Mouse (Mus musculus): Measurements from ENCODE around the gene Cblb. TPM values are rescaled to one million over a fixed set of nuclear protein-coding genes. Genes with fewer than 3 reads are reported as not detected.

The Cblb gene
- total RNA-seq, 2 experiments from 2014 or later, result 12.8 to 14.1 TPM

DNA sequence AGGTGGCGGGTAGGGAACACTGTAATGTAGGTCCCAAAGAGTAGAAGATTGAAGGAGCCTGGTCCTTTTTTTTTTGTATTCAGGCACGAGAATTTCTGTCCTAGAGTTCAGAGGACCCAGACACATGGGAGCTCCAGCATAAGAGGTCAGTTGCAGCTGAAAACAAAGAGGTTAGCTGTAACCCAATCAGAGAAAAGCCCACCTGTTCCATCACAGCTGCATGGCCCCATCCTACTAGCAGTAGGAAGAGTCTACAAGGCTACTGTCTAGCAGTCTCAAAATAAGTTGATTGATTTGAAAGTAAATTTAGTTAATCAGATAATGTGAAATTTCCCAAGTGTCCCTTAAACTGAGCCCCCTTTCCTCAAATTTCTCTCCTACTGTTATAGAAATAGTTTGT is 40.3 kb downstream of the Cblb start:
- DNase-seq (ENCODE audit: low spot score), result no peak

DNA sequence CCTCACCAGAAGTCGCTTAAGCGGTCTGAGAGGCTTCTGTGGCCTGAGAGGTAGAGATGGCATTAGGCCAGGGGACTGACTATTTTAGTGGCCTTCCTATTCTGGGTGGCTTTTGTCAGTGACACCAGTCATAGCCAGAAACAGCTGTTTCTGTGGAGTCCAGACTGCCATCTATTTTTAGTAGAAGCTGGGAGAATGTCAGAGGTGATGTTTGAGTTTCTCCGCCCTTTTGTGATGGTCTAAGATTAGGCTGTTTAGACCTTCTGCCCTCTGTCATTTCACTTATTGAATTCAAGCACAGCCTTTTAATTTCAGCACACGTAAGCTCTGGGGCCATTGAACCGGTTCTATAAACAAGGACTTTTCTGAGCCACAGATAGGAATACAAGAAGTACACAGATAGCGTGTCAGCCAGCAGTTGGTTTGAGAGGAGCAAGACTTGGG is 40.8 kb downstream of the Cblb start:
- DNase-seq (ENCODE audit: low spot score), result peak; percentile 88

DNA sequence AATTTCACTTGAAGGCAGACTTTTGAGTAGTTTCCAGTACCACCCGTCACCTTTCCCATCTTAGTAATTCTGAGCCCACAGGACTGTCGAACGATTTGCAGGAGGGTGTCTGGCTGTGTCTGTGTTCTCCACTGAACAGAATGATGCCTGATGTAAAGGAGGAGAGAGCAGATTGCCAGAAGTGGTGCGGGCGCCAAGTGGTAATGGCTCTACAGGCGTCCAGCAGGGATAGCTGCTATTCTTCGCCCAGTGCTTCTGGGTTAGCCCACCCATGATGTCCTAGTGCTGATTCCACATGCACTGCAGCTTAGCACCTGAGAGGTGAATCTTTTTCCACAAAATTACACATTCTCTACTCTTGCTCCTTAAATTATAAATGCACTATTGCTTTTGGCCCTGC is 45.6 kb downstream of the Cblb start:
- DNase-seq (ENCODE audit: low spot score), result no peak

DNA sequence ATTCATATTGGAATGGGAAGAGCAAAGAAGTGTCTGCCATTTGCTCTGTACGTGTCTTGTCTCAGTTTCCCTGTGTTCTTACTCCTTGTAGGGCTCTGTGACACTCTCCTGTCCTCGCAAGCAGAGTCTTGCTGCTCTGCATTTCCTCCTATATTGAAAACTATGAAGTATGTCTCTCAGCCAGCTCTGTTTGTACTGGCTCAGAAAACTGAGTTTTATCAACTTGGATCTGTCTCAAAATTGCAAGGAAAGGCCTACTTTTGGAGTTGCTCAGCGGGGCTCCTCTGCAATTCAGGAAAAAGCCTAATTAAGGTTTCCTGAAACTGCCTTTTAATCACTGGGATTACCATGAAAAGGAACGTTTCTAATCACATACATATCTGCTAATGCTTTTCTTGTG is 46.9 kb downstream of the Cblb start:
- DNase-seq (ENCODE audit: low spot score), result no peak

DNA sequence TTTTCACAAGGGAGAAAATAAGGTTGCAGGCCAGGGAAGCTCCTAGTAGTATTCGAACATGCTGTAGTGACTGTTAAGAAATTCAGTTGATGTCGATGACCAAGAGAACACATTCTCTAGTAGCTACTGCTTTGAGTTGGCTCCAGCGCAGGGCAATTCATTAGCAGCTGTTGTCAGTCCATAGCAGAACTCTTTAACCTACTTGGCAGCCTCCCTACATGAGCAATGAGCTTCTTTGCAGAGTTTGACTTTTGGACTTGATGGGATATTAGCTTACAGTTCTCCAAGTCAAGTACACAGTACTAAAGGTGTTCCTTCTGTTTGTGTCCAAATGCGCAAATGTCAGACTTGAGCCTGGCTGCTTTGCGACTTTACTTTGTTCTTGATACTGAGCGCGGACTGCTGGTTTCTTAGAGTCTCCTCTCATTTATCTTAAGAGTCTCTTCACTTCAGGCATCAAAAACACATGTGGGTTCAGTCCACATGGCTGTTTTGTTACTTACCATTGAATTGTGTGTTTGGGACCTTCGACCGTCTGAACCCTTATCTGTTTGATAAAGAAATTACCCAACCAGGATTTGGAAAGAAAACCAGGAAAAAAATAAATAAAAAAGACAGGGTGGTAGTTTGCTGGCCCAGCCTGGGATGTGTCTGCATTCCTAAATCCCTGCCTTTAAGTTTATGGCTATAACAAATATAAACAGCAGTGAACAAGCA is 47.9 kb downstream of the Cblb start:
- DNase-seq (ENCODE audit: low spot score), result peak; percentile 85

DNA sequence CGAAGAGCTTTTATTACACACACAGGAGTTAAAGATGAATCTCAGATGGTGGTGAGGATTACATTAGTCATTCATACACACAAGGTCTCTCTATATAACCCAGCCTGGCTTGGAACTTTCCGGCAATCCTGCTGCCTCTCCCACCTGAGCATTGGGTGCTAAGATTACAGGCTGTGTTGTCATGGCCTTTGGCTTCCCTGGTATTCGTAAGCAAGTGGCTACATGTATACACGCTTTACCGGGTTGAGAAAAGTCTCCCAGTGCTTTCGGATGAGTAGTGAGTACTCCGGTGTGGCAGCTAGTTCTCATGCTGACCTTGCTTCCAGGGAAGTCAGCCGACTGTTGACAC is 48.4 kb downstream of the Cblb start:
- no peak for DNase-seq (ENCODE audit: low spot score)

DNA sequence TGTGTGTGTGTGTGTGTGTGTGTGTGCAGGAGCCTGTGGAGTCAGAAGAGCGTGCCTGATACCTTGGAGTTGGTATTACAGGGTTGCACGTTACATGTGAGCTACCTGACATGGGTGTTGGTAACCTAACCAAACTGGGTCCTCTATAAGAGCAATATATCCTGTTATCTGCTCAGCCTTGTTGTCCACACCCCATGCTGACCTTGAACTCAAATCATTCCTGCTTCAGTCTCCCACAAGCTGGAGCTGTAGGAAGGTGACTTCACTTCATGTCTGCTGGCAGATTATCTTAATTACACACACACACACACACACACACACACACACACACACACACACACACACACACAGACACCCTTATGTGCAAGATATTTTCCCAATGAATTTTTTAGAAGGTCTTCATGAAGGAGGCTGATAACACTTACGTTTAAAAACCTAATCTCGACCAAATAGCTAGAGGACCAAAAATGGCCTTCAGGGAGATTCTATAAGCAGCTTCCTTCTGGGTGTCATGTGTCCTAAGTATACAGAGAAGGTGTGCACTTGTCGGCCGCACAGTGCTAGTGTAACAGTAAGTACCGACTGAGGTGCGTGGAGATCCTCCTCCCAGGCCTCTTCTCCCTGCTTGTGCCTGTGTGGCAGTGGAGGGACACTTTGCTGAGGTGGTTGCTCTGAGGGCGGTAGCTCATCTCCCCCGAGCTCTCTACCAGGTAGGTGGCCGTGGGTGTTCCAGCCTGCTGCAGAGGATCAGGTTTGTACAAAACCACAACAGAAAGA is 49.8 kb downstream of the Cblb start:
- DNase-seq (ENCODE audit: low spot score), result no peak

DNA sequence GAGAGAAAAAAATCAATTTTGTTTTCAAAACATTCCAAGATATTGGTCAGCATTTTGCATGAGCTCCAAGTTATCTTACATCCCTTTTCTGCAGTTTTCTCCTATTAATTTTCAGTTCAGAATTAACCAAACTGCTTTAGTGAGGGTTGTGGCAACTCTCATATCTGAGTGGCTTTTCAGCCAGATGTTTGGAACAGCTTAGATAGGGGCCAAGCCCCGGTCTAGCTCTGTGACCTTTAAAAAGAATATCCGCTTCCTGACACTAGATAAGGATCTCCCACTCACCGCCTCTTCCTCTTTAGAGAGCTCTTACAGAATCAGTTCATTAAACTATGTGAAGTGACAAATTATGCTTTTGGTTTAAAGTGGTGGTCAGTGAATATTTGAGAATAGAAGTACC is 50.7 kb downstream of the Cblb start:
- DNase-seq (ENCODE audit: low spot score), result no peak

DNA sequence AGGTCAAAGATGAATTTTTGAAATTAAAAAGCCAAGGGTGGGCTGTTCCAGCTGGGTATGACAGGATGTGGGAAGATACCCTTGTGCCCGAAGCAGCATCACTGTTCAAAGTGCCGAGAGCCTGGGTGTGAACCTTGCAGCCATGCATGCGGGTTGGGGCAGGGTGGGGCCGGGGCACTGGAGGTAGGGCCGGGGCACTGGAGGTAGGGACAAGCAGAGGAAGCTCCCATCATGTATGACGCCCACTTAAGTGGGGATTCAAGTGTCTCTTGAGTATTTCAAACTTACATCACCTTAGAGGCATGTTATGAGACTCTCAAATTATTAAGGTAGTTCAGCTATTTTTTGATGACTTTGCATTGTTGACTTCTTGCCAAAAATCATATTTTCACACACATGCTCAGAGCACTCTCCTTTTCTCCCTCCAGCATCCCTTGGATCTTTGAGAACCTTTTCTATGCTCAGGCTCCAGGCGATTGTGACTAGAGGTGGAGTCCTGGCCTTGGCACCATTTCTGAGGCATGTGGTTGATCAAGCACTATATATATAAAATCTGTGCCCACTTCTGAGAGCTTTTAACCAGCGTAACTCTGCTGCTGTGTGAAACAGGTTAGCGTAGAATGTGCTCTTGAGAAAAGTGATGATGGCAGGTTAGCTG is 55.9 kb downstream of the Cblb start:
- no peak for DNase-seq (ENCODE audit: low spot score)

DNA sequence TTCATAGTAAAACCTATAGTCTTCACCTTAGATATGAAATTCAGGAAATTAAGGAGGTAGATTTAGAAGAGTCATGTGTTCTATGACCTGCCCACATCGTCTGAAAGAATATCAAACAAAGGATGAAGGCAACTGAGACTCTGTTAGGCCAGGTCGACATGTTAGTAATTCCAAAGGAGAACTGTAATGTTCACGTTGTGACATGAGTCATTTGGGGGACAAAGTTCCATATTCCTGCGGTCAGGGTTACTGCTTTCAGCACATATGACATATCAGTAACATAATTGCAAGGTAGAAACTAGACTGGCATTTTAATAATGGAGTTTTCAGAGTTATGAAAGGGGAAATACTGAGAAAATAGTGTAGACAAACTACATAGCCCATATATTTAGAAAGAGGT is 58.3 kb downstream of the Cblb start:
- DNase-seq (ENCODE audit: low spot score), result no peak

DNA sequence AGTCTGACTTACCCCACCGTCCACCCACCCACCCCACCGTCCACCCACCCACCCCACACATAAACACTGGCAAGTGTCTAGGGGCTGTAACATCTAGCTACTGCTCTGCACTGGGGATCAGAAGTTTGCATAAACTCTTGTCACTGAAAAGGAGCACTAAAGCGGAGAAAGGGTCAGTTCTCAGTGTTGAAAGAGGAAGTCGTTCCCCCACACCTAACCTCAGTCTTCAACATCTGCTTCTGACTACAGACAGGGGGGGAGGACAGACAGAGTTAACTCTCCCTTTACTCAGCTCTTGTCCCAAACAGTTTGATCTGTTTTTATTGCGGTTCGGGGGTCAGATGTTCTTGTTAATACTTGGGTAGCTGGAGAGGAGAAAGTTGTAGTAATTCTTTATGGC is 59.9 kb downstream of the Cblb start:
- DNase-seq (ENCODE audit: low spot score), result no peak

DNA sequence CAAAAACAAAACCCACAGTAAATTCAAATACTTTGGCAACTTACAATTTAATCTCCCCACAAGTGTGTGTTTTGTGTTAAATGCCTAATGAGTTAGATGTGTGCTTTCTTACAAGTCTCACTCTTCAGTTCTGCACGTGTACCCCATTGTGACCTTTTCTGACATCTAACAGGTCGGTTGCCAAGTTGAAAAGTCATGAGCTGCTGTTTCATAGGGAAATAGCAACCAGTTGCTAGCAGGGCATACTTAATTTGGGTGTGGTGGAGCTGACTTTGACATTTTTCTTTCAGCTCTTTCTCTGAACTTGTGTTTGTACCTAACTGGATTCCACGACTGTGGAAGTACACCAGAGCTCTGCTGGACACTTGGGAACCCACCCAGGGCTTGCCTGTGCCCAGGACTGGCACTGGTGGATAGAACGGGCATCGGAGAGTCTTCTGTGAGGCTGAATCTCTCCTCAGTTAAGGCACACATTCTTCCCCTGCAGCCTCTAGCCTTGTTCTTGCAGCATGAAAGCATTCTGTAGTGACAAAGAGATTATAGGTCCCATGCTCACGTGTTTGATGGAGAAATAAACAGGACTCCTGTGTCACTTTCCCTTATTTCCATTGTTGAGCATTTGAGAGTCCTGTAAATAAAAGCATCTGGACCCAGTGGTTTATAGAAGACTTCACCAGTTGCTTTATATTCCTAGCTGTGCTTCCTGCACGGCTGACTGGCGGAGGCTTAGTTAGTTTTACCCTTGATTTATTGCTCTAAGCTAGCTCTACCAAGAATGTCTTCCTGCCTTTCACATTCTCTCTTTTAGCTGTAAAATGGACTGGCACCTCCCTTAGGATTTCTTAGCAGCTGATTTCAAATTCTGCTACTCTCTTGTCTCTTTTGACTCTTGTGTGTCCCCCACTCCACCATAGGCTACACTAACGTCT is 62.6 kb downstream of the Cblb start:
- DNase-seq (ENCODE audit: low spot score), result peak; percentile 56

DNA sequence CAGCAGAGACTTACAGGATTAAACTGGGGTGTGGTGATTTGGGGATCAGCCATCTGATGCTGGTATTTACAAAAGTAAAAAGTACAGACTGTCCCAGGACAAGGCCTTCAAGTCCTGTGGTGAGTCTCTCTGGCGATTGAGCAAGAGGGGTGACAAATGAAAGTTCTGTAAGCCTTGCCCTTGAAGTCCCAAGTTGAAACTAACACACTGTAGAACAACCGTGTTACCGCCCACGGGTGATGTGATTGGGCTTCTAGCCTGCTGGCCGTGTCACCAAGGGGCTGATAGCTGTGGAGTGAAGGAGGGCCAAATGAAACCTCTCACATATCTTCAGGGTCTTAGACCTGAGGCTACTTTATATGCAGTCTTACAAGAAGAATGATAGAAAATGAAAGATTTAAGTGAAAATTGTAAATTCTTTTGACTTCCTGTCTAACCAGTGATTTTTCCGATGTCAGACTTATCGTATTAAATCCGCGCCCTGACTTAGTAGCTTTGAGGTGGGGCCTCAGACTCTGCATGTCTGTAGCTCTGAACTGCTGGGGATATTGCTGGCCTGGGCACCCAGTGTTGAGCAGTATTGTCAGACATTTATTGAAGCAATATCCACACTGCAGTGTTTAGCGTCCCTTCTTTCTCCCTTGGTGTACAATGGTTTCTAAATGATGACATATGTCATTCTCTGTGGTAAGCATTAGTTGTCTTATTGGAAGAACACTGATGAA is 63.9 kb downstream of the Cblb start:
- DNase-seq (ENCODE audit: low spot score), result peak; percentile 87

DNA sequence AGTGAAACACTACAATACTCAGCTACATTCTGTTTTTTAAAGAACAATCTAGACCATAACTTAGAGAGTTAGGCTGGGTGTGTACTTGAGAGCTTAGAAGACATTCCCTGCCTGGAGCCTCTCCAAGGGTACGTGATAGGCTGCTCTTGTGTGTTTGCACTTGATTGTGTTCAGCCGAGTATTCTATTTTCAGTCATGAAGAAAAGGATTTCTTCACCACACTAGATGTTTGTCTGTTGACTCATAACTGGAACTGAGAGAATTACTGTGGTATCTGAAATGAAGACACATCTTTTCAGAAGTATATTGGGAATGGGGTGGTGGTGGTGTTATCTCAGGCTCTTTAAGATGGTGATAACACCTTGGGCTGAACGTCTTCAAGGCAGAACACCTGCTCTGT is 64.6 kb downstream of the Cblb start:
- peak; percentile 73 for DNase-seq (ENCODE audit: low spot score)

DNA sequence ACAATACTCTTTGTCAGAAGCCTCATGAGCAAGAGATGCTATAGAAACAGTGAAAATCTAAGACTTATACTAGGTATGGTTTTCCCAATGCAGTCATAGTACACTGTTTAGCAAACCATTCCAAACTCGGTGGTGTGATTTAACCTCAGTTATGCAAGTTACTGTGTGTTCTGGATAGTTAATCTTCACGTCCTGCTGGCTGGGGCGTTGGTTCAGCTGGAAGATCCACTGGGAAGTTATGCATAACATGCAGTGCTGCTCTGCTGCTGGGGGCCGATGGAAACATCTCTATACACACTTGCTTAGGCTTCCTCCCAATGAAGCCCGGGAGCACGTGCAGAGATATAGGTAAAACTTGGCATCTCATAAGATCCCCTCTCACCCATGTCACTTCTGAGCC is 69.4 kb downstream of the Cblb start:
- DNase-seq (ENCODE audit: low spot score), result no peak

DNA sequence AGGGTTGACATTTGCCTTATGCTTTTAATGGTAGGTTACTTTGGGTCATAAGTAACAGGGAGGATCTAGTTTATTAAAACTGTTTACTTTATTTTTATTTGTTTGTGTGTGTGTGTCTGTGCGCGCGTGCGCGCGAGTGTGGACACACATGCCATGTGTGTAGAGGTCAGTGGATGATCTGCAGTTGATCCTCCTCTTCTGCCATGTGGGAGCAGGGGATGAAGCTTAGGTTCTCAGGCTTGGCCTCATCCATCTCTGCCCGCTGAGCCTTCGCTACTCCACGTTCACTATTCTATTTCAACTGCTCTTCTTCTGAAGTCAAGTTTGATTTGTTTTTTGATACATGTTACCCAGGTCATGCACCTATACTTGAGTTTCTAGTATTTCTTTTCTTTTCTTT is 73.6 kb downstream of the Cblb start:
- DNase-seq (ENCODE audit: low spot score), result no peak

DNA sequence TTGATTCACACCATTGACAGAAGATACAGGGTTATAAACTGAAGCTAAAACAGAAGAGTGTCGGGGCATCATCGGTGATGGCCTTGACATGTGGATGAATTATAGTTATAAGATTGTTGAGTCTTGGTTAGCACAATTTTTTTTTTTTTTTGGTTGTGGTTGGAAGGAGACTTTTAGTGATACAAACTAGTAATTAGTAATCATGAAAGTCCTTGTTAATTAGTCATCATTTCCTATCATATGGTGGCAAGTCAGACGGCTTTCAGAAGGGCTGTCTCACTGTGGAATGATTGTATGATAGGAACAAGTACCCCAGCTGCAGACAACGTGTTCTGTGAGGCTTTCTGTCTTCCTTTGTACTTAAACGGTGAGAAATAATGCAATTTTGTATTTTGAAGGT is 76.8 kb downstream of the Cblb start:
- DNase-seq (ENCODE audit: low spot score), result no peak

DNA sequence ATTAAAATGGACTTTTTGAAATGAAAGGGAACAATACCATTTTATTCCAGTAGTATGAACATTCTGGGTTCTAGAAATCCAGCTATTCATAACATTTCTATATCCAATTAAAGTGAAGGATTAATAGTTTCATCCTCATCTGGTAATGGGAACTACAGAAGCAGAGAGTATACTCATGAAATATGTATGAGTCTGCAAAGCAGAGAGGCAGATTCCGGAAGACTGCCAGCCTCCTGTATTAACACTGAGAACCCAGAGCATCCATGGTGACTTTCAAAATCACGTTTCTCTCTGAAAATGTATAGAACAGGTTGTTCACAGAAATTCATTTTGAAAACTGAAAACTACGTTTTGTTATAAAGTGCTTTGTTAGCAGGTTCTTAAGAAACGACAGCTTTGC is 83.4 kb downstream of the Cblb start:
- DNase-seq (ENCODE audit: low spot score), result no peak

DNA sequence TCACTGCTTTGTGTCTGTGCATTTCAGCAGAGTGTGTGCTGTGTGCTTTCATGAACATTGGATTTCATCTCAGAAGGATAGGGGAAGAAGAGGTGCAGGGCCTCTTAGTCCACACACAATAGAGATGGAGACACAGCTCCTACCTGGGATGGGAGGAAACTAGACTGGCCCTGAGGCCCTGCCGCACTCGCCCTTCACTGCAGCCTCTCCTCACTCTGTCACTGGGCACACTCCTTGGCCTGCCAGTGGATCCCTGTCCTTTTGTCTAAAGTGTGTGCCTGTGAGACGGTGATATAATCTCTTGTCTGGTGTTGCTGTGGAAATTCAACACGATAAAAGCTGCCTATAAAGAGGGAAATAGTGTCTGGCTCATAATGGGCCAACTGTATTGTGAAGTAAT is 88.0 kb downstream of the Cblb start:
- DNase-seq (ENCODE audit: low spot score), result no peak

DNA sequence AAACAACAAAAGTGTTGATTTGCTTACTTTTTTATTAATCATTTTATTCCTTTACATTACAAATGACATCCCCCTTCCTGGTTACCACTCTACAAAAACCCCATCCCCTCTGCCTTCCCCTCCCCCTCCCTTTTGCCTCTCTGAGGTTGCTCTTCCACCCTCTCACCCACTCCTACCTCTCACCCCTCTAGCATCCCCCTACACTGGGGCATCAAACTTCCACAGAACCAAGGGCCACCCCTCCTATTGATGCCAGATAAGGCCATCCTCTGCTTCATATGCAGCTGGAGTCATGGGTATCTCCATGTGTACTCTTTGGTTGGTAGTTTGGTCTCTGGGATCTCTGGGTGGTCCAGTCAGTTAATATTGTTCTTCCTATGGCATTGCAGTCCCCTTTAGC is 93.9 kb downstream of the Cblb start:
- no peak for DNase-seq (ENCODE audit: low spot score)

DNA sequence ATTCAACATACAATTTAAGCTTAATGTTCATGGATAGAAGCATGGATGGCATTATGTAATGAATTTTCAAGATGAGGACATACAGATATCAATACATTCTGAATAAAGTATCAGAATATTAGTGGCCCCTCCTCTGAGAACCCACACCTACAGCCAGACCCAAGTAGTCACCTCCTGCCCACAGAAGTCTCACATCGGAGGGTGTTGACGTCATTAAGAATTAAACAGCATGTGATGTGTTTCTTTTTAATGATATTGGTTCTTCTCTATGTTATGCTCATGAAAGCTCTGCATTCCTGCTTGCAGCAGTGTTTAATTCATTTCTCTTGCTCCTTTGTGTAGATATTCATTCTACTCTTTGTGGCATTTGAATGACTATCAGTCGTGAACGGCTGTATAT is 94.9 kb downstream of the Cblb start:
- no peak for DNase-seq (ENCODE audit: low spot score)

Data from gastrocnemius, adult 18-20 months (tissue).